Mouse (Mus musculus): ENCODE results near the gene Rab11b.

DNA sequence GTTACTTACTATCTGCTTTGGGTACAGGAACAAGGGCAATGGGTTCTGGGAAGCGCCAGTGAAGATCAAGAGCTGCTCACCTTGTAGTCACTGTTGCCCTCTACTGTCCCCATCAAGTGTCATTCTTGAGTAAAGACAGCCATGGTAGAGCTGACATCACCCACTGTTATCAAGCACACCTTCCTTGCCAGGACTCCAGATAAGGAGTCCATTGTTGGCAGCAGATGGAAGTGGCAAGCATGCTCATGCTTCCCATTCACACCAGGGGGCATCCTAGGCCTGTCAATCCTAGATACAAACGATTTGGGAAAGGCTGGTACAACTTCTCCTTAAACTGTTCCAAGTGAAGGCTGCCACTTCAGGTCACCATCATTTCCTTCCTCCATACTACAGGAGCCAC lies 14.3 kb downstream of the Rab11b start:
- no peak for TF ChIP-seq CTCF (IDR thresholded peaks at IDR 0.05; ENCODE audit: low read depth, low read length)
- TF ChIP-seq GATA1 (IDR thresholded peaks at IDR 0.05; ENCODE audit: borderline replicate concordance, low read length), result no peak
- no peak for TF ChIP-seq TAL1 (conservative IDR thresholded peaks at IDR 0.05; ENCODE audit: low read depth, low read length)
